Mouse (Mus musculus) megakaryocyte-erythroid progenitor cell, adult 5-6 weeks (primary cell): ENCODE measurements around the gene Cebpe. TPM values are rescaled to one million over a fixed set of nuclear protein-coding genes. Genes with fewer than 3 reads are reported as not detected.

Source experiments
- ATAC-seq: replicated peaks from 2 replicates; pipeline ENCODE4 v1.8.0; 2016; ENCODE audit warnings: mild to moderate bottlenecking, inconsistent platforms; ENCODE audit not compliant: severe bottlenecking, poor library complexity, low FRiP score, low TSS enrichment
- total RNA-seq, 2 experiments: library from RNA; stranded (forward) in 1 of 2; stranded (reverse) in 1 of 2; fragments of 200-1000, 215-1000 nt in 1 of 2; fragments of >200 nt in 1 of 2; fragmentation: Nextera tagmentation in 1 of 2; gene quantifications; 2 replicates each; pipeline ENCODE4 v1.2.3; 2014 to 2017

Cebpe gene
- total RNA-seq, 2 experiments from 2014 or later, result 1.4 TPM; not detected in 1

GRCm38 (mm10) chr14:54727565-54727964 lies 15.6 kb upstream of the Cebpe start:
- no peak for ATAC-seq

GRCm38 (mm10) chr14:54724049-54724448 lies 12.1 kb upstream of the Cebpe start:
- no peak for ATAC-seq

GRCm38 (mm10) chr14:54721711-54722110 lies 9.7 kb upstream of the Cebpe start:
- no peak for ATAC-seq

- ATAC-seq, result no peak
These were observed 8.8 kb upstream of the Cebpe start for GRCm38 (mm10) chr14:54720654-54721350.

GRCm38 (mm10) chr14:54720041-54720440 lies 8.1 kb upstream of the Cebpe start:
- ATAC-seq, result no peak

DNA sequence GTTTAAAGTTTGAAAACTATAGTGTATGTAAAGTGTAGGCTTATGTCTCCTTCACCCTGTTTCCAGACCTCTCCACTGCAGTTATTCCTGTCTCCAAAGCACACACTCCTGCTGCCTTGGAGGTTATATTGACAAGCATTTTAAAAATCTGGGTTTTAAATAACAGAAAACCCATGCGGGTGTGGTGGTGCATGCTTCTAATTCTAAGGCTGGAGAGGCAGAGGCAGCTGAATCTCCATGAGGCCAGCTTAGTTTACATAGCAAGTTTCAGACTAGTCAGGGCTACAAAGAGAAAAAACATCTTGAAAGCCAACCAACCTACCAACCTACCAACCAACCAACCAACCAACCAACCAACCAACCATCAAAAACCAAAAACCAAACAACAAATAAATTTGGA lies 3.4 kb upstream of the Cebpe start:
- no peak for ATAC-seq

DNA sequence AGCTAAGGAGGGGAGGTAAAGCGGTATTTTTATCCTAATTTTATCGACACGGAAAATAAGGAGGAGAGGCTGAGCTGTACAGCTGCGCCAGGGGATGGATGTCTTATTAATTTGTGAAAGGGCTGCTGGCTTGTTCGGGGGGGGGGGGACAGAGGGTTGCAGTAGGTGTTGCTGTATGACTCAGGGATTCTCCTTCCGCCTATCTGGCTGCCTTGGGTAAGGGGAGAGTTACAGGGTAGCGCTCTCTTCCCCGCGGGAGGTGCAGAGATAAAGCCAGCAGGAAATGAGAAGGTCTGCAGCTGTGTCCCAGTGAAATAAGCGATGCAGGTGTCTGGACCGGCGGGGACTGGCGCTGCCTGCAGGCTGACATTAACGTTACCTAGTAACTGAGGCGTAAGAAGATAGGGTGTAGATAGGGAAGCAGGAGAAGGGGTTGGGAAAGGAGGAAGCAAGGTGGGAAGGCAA lies 2.7 kb upstream of the Cebpe start:
- peak; percentile 60 for ATAC-seq

DNA sequence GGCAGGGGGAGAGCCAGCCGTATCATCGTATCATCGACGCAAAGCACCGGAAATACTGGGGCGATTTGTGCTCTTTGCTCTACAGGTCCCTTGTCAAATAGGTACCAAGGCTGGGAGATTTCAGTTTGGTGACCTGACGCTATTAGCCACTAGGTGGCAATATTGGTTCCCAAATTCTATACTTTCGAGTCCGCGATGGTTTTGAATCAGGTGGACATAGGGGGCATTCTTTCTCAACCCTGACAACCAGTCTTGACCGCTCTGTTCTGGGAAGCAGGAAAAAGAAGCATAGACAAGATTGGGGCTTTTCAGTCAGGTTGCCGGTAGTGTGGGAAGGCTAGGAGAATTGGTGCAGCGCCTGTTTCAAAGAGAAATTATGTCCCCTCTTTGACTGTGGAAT lies 2.1 kb upstream of the Cebpe start:
- peak; percentile 49 for ATAC-seq

- ATAC-seq, result no peak
These were observed 887 bp upstream of the Cebpe start for GRCm38 (mm10) chr14:54712861-54713260.

- ATAC-seq, result no peak
These were observed 2.9 kb downstream of the Cebpe start for GRCm38 (mm10) chr14:54709054-54709453.

DNA sequence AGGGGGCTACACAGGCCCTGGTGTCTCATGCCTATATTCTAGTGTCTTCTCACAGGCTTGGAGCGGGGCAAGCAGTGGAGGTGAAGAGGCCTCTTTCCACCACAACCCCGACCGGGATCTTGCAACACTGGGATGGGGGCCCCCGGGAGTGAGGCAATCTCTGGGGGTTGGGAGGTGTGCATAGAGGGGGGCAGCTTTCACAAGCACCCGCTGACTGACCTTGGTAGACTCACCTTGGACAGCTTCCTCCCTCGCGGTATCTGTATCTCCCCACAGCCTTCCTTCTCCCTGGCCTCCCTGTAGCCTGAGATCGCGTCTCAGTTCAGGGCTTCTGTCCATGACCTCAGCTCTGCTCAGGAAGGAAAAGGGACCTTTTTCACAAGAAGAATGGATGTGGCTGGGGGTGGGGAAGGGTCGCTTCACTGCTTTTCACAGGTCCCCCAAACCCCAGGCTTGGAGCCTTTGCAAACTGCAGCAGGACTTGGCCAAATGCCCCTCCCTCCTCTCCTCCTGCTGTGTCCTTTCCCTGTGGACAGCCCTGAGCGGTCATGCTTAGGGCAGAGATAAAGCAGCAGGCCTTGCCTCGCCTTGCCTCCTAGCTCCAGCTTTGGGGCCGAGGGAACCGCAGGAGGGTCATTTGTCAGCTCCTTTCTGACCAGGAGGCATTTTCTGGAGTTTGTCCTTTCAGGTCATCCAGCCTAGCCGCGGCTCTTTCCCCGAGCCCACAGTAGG lies 5.2 kb downstream of the Cebpe start:
- no peak for ATAC-seq

- ATAC-seq, result peak; percentile 92
These were observed 6.1 kb downstream of the Cebpe start for GRCm38 (mm10) chr14:54705844-54706243.

- ATAC-seq, result no peak
These were observed 8.8 kb downstream of the Cebpe start for GRCm38 (mm10) chr14:54703207-54703606.

DNA sequence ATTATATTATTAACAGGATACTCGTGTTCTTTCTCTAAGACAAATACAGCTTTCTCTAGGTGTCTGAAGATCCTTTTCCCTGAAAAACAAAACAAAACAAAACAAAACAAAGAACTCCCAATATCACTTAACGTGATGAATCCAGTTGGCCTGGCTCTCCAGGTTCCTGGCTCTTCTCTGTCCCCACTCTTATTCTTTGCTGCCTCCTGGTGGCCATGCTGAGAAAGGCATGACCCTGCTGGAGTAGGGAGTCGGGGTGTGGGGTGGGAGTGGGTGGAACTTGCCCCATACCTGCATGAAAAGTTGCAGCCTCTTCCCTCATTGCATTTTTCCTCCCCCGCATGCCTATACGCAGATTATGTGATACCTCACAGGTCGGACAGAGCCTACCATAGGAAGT lies 10.7 kb downstream of the Cebpe start:
- 0 out of 2 replicates have a peak, but pooled peaks have one; percentile 36 for ATAC-seq

- ATAC-seq, result no peak
These were observed 12.4 kb downstream of the Cebpe start for GRCm38 (mm10) chr14:54699586-54699985.

DNA sequence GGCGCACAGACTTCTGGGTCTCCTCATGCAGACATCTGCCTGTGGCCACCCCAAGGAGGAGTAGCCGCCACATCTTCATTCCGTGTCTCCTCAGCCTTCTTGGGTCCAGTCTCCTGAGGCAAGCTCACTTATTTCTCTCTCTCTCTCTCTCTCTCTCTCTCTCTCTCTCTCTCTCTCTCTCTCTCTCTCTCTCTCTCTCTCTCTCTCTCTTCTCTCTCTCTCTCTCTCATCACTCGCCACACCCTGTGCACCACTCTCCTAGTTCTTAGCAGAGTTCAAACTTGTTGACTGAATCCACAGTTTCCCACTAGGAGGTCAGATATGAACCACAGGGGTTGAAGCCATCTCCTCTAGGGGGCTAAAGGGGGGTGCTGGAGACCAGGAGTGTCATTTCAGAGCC lies 13.2 kb downstream of the Cebpe start, which contains the start of gene Gm29776:
TSS of gene Gm29776 (minus strand) at position 101 of the 400 bp plus-strand sequence.
- ATAC-seq, result no peak

GRCm38 (mm10) chr14:54696752-54697151 lies 15.2 kb downstream of the Cebpe start:
- no peak for ATAC-seq

DNA sequence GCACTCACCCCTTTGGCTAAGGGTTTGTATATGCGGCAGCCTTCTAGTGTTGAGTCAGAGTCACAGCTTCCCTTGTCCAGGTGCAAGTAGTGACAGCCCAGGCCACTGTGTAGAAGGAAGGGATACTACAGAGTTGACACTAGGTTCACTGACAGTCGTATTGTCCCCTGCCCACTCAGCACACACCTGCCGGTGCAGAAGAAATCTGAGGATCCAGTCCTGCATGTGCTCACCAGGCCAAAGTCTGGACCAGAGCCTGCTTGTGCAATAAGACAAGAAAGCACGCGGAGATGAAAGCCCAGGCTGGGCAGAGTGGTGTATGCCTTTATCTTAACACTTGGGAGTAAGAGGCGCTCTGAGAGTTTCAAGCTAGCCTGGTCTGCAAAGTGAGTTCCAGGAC lies 16.9 kb downstream of the Cebpe start:
- no peak for ATAC-seq

- no peak for ATAC-seq
These were observed 24.7 kb downstream of the Cebpe start for GRCm38 (mm10) chr14:54687251-54687650.

GRCm38 (mm10) chr14:54686522-54687143 lies 25.3 kb downstream of the Cebpe start, which contains the start of gene Acin1:
Gene Acin1, minus strand, starts transcription at chr14:54686931.
- ATAC-seq, result peak; percentile 88
